Mouse (Mus musculus): ENCODE results near the gene Gnmt.

Gene Gnmt

DNA sequence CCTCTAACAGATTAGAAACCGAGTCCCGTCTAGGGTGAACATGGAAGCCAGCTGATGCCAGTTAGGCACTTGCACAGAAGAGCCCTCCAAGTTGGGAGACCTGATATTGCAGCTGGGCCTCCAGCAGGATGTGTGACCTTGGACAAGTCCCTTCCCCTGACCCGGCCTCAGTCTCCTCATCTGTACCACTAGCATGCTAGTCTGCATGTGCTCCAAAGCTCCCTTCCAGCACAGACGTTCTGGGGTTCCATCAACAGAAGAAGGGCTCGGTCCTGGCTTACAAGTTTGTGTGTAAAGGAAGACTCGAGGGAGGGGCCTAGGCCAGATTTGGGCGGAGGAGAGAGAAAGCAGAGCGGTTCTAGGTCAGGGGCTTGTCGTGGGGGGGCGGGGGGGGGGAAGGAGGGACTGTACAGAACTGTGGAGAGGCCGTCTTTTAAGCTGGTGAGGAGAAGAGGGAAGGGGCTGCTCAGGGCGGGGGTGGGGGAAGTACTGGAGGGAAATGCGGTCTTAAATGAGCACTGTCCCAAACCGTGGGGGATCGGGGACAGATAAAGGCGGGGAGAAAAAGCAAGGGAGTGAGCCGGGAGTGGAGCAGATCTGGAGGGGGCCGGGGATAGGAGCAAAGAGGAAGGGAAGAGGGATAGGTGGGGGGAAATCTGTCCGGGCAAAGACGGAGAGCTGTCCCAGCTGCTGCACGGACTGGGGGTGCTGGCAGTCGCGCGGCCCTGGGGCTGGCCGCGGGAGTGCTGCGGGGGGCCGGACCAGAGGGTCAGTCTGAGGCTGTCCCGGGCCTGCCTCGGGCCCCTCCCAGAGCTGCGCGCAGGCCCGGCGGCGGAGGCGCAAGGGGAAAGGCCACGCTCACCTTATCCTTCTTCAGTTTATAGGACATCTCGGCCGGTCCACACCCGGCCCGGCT, 24.7 kb downstream of the Gnmt start:
- DNase-seq (ENCODE audit: low spot score in 2 of 2) = no peak

DNA sequence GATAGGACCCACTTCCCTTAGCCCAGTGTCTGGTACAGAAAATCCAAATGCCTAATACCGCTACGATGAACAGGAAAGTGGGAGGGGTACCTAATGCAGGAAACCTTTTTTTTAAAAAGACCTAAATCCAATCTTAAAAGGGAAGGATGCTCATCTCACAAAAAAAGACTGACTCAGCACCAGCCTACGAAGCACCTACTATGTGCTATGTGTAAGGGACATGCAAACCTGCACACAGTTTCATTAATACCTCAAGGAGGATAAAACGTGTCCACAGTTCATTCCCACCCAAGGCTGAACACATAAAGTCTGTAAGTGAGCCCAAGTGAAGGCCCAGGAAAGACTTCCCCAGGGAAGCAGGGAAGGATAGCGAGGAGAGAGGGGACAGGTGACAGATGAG, 26.5 kb downstream of the Gnmt start:
- no peak for DNase-seq (ENCODE audit: low spot score in 2 of 2)

GRCm38 (mm10) chr17:46702100-46702499, 26.9 kb downstream of the Gnmt start:
- no peak for DNase-seq (ENCODE audit: low spot score in 2 of 2)

GRCm38 (mm10) chr17:46701489-46701888, 27.5 kb downstream of the Gnmt start:
- DNase-seq (ENCODE audit: low spot score in 2 of 2) = no peak

DNA sequence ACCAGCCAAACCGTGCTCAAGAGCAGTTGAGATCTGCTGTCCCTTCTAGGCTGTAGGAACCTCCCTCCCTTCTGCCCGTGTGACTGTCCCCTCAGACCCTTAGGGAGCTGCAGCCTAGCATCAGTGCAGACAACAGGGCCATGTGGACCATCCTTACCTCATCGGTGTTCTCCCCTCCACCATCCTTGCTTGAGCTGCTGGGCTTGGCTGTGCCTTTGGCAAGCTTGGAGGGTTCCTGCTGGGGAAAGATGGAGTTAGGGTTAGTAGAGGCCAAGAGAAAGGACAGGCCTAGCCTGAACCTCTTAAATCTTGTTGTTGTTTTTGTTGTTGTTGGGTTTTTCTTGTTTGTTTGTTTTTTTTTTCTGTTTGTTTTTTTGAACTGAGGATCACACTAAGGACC, 29.1 kb downstream of the Gnmt start:
- no peak for DNase-seq (ENCODE audit: low spot score in 2 of 2)

- no peak for DNase-seq (ENCODE audit: low spot score in 2 of 2)
These were observed 29.7 kb downstream of the Gnmt start for GRCm38 (mm10) chr17:46699245-46699644.

DNA sequence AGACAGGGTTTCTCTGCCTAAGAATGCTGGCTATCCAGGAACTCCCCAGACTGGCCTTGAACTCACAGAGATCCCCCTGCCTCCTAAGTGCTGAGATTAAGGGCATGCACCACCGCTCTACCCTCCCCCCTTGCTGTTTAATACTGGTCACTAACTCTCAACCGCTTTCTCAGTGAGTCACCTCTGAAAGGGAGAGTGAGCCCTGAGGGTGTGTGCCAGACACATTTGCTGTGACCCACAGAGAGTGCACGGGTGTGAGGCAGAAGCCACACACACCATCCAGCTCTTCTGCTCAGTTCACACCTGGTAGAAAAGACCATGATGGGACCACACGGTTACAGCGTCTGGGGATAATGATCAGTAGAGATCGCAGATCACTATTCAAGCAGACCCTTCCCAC, 30.5 kb downstream of the Gnmt start:
- DNase-seq (ENCODE audit: low spot score in 2 of 2) = no peak

GRCm38 (mm10) chr17:46694517-46695063, 34.4 kb downstream of the Gnmt start:
- no peak for DNase-seq (ENCODE audit: low spot score in 2 of 2)

DNA sequence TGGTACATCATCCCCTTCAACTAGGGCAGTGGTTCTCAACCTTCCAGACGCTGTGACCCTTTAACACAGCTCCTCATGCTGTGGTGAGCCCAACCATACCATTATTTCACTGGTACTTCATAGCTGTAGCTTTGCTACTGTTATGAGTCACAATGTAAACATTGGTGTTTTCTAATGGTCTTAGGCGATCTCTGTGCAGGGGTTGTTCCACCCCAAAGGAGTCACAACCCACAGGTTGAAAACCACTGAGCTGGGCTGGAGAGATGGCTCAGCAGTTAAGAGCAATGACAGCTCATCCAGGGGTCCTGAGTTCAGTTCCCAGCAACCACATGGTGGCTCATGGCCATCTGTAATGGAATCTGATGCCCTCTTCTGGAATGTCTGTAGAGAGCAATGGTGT, 37.6 kb downstream of the Gnmt start:
- no peak for DNase-seq (ENCODE audit: low spot score in 2 of 2)

DNA sequence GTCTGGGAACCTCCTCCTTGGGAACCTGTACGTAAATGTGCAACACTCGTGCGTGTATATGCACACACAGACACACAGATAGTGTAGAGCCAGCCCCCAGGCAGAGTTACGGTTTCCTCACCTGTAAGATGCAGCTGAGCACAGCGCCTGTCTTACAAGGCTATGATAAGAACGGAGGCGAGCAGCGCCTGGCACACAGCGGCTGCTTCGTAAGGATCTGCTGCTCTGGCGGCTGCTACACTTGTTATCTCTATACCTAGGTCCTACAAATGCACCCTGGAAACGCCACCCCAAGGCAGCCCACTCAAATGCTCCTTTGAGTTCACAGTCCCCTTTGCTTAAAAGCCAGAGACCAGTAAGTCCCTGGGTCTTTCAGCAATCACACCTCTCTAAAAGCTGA, 38.3 kb downstream of the Gnmt start:
- DNase-seq (ENCODE audit: low spot score in 2 of 2) = no peak

DNA sequence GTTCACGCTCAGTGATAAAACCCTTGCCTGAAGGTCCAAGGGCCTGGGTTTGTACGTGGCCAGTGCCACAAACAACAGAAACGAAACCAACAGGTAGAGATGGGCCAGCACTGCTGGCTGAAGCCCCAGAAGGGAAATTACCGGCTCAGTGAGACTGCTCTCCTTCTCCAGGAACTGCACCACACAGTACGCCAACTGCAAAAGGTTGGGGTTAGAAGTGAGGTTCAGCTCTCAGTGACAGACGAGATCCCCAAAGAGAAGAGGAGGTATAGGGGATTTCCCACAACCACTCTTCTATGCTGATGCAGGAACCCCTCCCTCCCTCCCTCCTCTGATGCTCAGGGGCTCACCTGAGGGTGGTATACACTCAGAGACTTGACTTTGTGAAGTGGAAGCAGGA, 43.1 kb downstream of the Gnmt start:
- DNase-seq (ENCODE audit: low spot score in 2 of 2) = no peak

DNA sequence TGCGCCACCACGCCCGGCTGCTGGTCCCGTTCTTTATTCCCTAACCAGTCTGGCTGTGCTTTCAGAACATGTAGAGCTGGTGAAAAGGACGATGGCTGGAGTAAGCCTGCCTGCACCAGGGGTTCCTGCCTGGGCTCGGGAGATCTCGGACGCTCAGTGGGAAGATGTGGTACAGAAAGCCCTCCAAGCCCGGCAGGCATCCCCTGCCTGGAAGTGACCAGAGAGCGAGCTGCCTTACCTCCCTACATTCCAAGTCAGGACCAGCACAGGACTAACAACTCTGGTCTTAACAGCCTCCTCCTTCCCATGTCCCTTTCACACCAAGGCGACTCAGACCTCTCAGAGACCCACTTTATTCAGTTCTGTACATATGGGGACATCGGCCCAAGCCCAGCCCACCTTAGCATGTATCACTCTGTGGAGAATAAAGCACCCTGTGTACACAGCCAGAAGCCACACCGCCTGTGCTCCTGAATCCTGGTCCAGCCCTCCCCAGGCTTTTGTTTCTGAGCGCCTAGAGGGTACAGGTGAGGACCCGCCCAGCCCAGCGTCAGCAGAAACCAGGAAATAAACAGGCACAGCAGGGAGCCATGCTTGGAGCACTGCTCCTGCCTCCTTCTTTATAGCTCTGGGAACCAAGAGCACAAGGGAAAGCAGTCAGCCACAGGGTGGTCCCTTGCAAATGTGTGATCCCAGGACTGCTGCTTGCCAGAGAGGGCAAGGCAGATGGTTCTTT, 46.1 kb downstream of the Gnmt start:
- no peak for DNase-seq (ENCODE audit: low spot score in 2 of 2)

GRCm38 (mm10) chr17:46681466-46682118, 47.4 kb downstream of the Gnmt start:
- no peak for DNase-seq (ENCODE audit: low spot score in 2 of 2)

DNA sequence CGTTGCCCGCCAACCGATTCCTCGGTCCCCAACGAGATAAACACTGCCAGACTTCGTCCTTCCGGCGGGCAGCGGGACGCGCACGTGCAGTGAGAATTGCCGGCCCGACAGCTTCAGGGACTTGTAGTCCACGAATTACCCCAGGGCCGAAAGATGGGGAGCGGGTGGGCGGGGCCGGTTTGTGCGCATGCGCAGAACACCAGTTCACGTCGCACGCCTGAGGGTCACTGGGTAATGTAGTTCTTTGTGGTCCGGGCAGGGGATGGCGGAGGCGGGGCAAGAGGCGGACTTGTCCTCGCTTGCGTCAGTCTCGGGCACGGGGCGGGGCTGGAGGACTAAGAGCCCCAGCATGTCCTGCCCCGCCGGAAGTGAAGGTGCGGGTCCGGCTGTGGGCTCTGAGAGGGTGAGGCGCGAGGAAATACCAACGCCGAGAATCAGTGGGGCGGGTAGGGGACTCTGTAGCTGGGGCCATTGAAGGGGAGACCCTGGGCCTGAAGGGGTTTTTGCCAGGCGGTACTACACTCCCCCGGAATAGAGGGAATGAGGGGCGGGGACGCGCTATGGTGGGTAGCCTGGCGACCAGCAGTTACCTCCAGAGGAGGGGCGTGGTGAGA, 48.1 kb downstream of the Gnmt start, which contains the start of gene Klhdc3:
TSS of gene Klhdc3 (minus strand) at position 155 of the 614 bp plus-strand sequence.
- peak; percentile 96 to 97 for DNase-seq (ENCODE audit: low spot score in 2 of 2)

- DNase-seq (ENCODE audit: low spot score in 2 of 2) = peak; percentile 18 to 28
These were observed 48.9 kb downstream of the Gnmt start for GRCm38 (mm10) chr17:46679843-46680759.

- DNase-seq (ENCODE audit: low spot score in 2 of 2) = no peak
These were observed 50.1 kb downstream of the Gnmt start for GRCm38 (mm10) chr17:46678911-46679310.

GRCm38 (mm10) chr17:46678416-46678815, 50.6 kb downstream of the Gnmt start, which contains the start of gene Mea1:
TSS of gene Mea1 (plus strand) at chr17:46678793.
- no peak for DNase-seq (ENCODE audit: low spot score in 2 of 2)

Measured in natural killer cell, adult 2 months (primary cell).